Mouse (Mus musculus) lung, embryonic 14.5 days (tissue): Measurements from ENCODE around the gene Slc30a1. TPM values are rescaled to one million over a fixed set of nuclear protein-coding genes. Genes with fewer than 3 reads are reported as not detected.

ENCODE experiments used
- ATAC-seq: fragments of 200-750 bp; cut with Nextera tagmentation; 2 replicates; pipeline ENCODE4 v1.8.0; 2017; ENCODE audit warnings: mild to moderate bottlenecking, moderate TSS enrichment, moderate library complexity; ENCODE audit not compliant: insufficient read depth
- DNase-seq: peaks from one replicate; pipeline ENCODE4 v3.0.0-alpha.2; 2015
- H3K27ac ChIP-seq: fragments of 300-500 bp; sonication (generic); 2 replicates; pipeline ENCODE4 v1.5.1; 2014; ENCODE audit warnings: low read depth, mild to moderate bottlenecking, moderate library complexity
- H3K27me3 ChIP-seq: fragments of 300-500 bp; sonication (generic); 2 replicates; pipeline ENCODE4 v1.6.1; 2014; ENCODE audit warnings: low read length, control low read depth; ENCODE audit not compliant: insufficient read depth
- H3K36me3 ChIP-seq: fragments of 300-500 bp; sonication (generic); 2 replicates; pipeline ENCODE4 v1.6.1; 2014; ENCODE audit warnings: control low read depth; ENCODE audit not compliant: insufficient read depth
- H3K4me1 ChIP-seq: fragments of 300-500 bp; sonication (generic); 2 replicates; pipeline ENCODE4 v1.6.1; 2014; ENCODE audit warnings: antibody characterized with exemption, control low read depth; ENCODE audit not compliant: insufficient read depth
- H3K4me2 ChIP-seq: fragments of 300-500 bp; sonication (generic); 2 replicates; pipeline ENCODE4 v1.6.1; 2014; ENCODE audit warnings: mild to moderate bottlenecking
- H3K4me3 ChIP-seq: fragments of 300-500 bp; sonication (generic); 2 replicates; pipeline ENCODE4 v1.5.1; 2014; ENCODE audit warnings: low read depth, low read length
- H3K9ac ChIP-seq: fragments of 300-500 bp; sonication (generic); 2 replicates; pipeline ENCODE4 v1.6.1; 2014
- H3K9me3 ChIP-seq: fragments of 300-500 bp; sonication (generic); 2 replicates; pipeline ENCODE4 v1.6.1; 2016; ENCODE audit warnings: low read depth, low read length, control low read depth
- CTCF ChIP-seq: IDR thresholded peaks from 2 replicates; pipeline ENCODE4 v1.5.1; 2016; ENCODE audit warnings: antibody characterized with exemption, low read depth
- WGBS: fragments of 180-500 bp; shearing (Covaris S2); extraction: QIAGEN DNeasy Blood & Tissue Kit; methylation state at CpG from one replicate; pipeline ENCODE4 v1.1.7; 2014; 5-methylcytosine and 5-hydroxymethylcytosine counted together
- polyA plus RNA-seq: library from polyadenylated mRNA; unstranded; fragments of >200 nt; fragmentation: Nextera tagmentation; extraction: Ambion mirVana; gene quantifications from 2 replicates; pipeline ENCODE4 v1.2.1, GENCODE M21; 2014

The Slc30a1 gene
- polyA plus RNA-seq, 1 experiment from 2014 or later: 3.9 TPM

GRCm38 (mm10) chr1:191880921-191881609 lies 25.5 kb upstream of the Slc30a1 start:
- H3K9ac ChIP-seq: no peak overlapping the region
- H3K27me3 ChIP-seq: no peaks in the 10 kb centered on the region
- no peaks in the 10 kb centered on the region for H3K36me3 ChIP-seq
- no peak overlapping the region for H3K4me2 ChIP-seq
- H3K9me3 ChIP-seq: no peaks in the 10 kb centered on the region
- no peaks in the 10 kb centered on the region for H3K4me1 ChIP-seq
- H3K27ac ChIP-seq: no peak overlapping the region
- DNase-seq (no peak), ATAC-seq (no peak)
- WGBS: 69% methylated on average over 8 of the region's 8 CpGs
- no peak for TF ChIP-seq CTCF
- no peak overlapping the region for H3K4me3 ChIP-seq

GRCm38 (mm10) chr1:191881663-191882062 lies 24.9 kb upstream of the Slc30a1 start:
- Histone ChIP-seq H3K9ac (no peak overlapping the region), H3K9me3 (no peaks in the 10 kb centered on the region), H3K27me3 (no peaks in the 10 kb centered on the region), H3K4me3 (no peak overlapping the region), H3K36me3 (no peaks in the 10 kb centered on the region), H3K27ac (no peak overlapping the region), H3K4me2 (no peak overlapping the region), H3K4me1 (no peaks in the 10 kb centered on the region)
- WGBS: 51% methylated on average over 2 of the region's 2 CpGs
- DNase-seq: no peak
- no peak for TF ChIP-seq CTCF
- ATAC-seq: no peak

- H3K36me3 ChIP-seq: no peaks in the 10 kb centered on the region
- WGBS: 81% methylated on average over 10 of the region's 10 CpGs
- H3K9ac ChIP-seq: no peak overlapping the region
- no peak overlapping the region for H3K27ac ChIP-seq
- no peak for ATAC-seq
- no peak overlapping the region for H3K4me2 ChIP-seq
- no peaks in the 10 kb centered on the region for H3K4me1 ChIP-seq
- H3K27me3 ChIP-seq: no peaks in the 10 kb centered on the region
- no peak for DNase-seq
- H3K9me3 ChIP-seq: no peaks in the 10 kb centered on the region
- TF ChIP-seq CTCF: no peak
- no peak overlapping the region for H3K4me3 ChIP-seq
Observed at GRCm38 (mm10) chr1:191882474-191883206, 23.9 kb upstream of the Slc30a1 start.

DNA sequence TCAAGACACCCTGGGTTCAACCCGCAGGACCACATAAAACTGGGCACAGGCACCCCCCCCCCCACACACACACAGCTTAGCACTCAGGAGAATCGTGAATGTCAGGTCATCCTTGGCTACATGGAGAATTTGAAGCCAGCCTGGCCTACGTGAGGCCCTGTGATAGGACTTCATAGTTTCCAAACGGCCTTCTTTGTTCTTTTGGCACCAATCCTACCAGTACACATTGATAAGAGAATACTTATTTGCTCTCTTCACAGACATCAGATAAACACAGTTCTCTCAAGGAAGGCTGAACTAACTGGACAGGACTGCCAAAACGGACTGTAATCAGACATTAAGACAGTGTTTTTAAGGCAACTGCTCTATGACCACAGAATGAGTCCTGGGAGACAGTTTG lies 22.9 kb upstream of the Slc30a1 start:
- Histone ChIP-seq H3K27ac (no peak overlapping the region), H3K4me1 (no peaks in the 10 kb centered on the region), H3K4me3 (no peak overlapping the region), H3K9ac (no peak overlapping the region), H3K4me2 (no peak overlapping the region), H3K9me3 (no peaks in the 10 kb centered on the region), H3K36me3 (no peaks in the 10 kb centered on the region), H3K27me3 (no peaks in the 10 kb centered on the region)
- 34% methylated on average over 5 of the region's 5 CpGs for WGBS
- no peak for TF ChIP-seq CTCF
- DNase-seq (peak; percentile 24), ATAC-seq (no peak)

- TF ChIP-seq CTCF: no peak
- H3K36me3 ChIP-seq: no peaks in the 10 kb centered on the region
- WGBS: 64% methylated on average over 6 of the region's 6 CpGs
- H3K4me2 ChIP-seq: no peak overlapping the region
- DNase-seq: no peak
- no peak for ATAC-seq
- no peak overlapping the region for H3K4me3 ChIP-seq
- H3K4me1 ChIP-seq: no peaks in the 10 kb centered on the region
- no peak overlapping the region for H3K9ac ChIP-seq
- no peak overlapping the region for H3K27ac ChIP-seq
- H3K9me3 ChIP-seq: no peaks in the 10 kb centered on the region
- H3K27me3 ChIP-seq: no peaks in the 10 kb centered on the region
Observed at GRCm38 (mm10) chr1:191891912-191892311, 14.7 kb upstream of the Slc30a1 start.

GRCm38 (mm10) chr1:191894386-191894785 lies 12.2 kb upstream of the Slc30a1 start:
- Histone ChIP-seq H3K4me3 (no peak overlapping the region), H3K9ac (no peak overlapping the region), H3K36me3 (no peaks in the 10 kb centered on the region), H3K27ac (no peak overlapping the region), H3K9me3 (no peaks in the 10 kb centered on the region), H3K4me1 (0 out of 2 replicates have a peak, but pooled peaks cover 6% of the 10 kb centered on the region), H3K4me2 (no peak overlapping the region), H3K27me3 (no peaks in the 10 kb centered on the region)
- peak; percentile 17 for DNase-seq
- WGBS: 72% methylated on average over 17 of the region's 17 CpGs
- TF ChIP-seq CTCF: no peak
- no peak for ATAC-seq

DNA sequence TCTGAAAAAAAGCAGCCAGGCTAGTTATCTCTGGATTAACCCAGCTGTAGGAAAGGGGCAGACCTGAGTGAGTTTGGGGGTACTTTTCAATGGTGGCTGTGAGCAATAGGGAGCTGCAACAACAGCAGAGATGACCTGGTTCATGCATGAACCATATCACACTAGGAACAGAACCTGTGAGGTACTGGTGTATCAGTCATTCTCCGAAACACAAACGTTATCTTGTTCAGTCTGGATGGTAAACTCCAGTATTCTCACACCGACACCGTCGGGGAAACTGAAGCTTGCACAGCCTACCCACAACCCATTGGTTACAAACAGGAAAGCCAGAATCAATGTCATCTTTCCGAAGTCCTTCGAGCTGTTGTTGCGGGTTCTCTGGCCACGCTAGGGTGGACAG lies 11.7 kb upstream of the Slc30a1 start:
- H3K9ac ChIP-seq: no peak overlapping the region
- ATAC-seq (no peak), DNase-seq (no peak)
- H3K27me3 ChIP-seq: no peaks in the 10 kb centered on the region
- H3K27ac ChIP-seq: no peak overlapping the region
- no peak overlapping the region for H3K4me2 ChIP-seq
- H3K4me3 ChIP-seq: no peak overlapping the region
- TF ChIP-seq CTCF: no peak
- H3K9me3 ChIP-seq: no peaks in the 10 kb centered on the region
- no peaks in the 10 kb centered on the region for H3K36me3 ChIP-seq
- 86% methylated on average over 9 of the region's 9 CpGs for WGBS
- H3K4me1 ChIP-seq: 0 out of 2 replicates have a peak, but pooled peaks cover 6% of the 10 kb centered on the region
